In the genomic region with DNA sequence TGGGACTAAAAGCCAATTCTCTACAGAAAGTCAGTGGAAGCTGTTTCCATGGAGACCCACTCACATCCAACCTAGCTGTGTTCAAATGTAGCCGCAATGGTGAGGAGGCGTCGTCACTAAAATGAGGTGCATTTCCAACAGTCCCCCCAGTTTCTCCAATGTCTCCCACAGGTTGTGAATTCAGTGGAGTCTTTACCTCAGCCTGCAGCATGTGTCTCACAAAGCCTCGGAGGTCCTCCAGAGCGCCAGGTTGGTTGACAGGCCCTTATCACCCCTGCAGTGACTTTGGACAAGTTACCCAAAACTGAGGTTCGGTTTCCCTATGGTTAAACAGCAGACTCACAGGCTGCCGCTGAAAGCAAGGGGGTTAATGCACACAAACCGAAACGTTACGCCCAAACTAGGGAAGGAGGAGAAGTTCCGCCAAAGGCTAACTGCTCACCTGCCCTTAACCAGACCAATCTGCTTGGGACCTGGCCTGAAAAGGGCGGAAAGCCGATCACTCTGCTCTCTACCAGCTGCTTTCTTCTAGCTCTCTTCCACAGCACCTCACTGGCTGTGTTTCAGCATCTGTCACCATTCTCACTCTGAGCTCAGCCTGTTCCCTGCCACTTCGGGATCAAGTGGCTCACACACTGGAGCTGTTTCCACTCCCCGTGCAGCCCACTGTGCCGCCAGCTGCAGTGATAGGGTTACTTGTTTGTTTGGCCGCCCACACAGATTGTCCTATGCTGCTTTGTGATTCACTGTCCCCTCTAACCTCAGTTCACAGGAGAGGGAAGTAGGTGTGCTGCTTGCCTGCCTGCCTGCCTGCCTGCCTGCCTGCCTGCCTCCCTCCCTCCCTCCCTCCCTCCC, we compare ENCODE assay signal across 12 mouse cellular contexts. TPM values are rescaled to one million over a fixed set of nuclear protein-coding genes. Genes with fewer than 3 reads are reported as not detected.
DNase-seq lines count a peak whose midpoint lies in the region; ATAC-seq and TF ChIP-seq lines count a peak whose summit lies in the region.
"Had no signal": no experiment of that assay in that cellular context is flagged by ENCODE, and none has a peak within 500 bp of the region (broad histone marks: within the 10 kb centered on the region; RNA-seq: fewer than 3 reads in every experiment).

No protein-coding gene starts in this region.

- H3K27me3 ChIP-seq in kidney, embryonic 14.5 days (ENCODE audit: control insufficient read depth, insufficient read depth, low read length) = peaks cover 2% of the 10 kb centered on the region
- H3K27me3 ChIP-seq in embryonic facial prominence, embryonic 14.5 days (replicated peaks; ENCODE audit: control insufficient read depth, insufficient read depth, low read length) = peaks cover 26% of the 10 kb centered on the region
- H3K27me3 ChIP-seq in liver, embryonic 12.5 days (replicated peaks) = peaks cover 64% of the 10 kb centered on the region

- 0 out of 2 replicates have a peak overlapping the region, but pooled peaks have one; percentile 4 for H3K4me2 ChIP-seq in kidney, embryonic 14.5 days (replicated peaks; ENCODE audit: low read depth, low read length)
- no peak overlapping the region for H3K4me2 ChIP-seq in embryonic facial prominence, embryonic 14.5 days (ENCODE audit: low read depth, low read length)
- H3K4me2 ChIP-seq in liver, embryonic 12.5 days = peak overlapping the region; percentile 18; the same call in 1 of the 2 replicates
- H3K4me2 ChIP-seq: forebrain, embryonic 13.5 days had no signal

- H3K4me1 ChIP-seq in kidney, embryonic 14.5 days (ENCODE audit: control insufficient read depth, insufficient read depth, low read length) = peaks cover 8% of the 10 kb centered on the region; the same call in 1 of the 2 replicates
- H3K4me1 ChIP-seq in ES-E14 (ENCODE audit: control insufficient read depth in 2 of 2, insufficient read depth in 2 of 2, low read length in 2 of 2, poor library complexity in 1 of 2) = peaks cover 0 to 2% of the 10 kb centered on the region in 2 experiments; a peak in 2 of 4 replicates
- peaks cover 14% of the 10 kb centered on the region; the same call in 1 of the 2 replicates for H3K4me1 ChIP-seq in embryonic facial prominence, embryonic 14.5 days (ENCODE audit: control insufficient read depth, insufficient read depth, low read length)
- H3K4me1 ChIP-seq in liver, embryonic 12.5 days = peaks cover 13% of the 10 kb centered on the region

- no peaks in the 10 kb centered on the region for H3K36me3 ChIP-seq in kidney, embryonic 14.5 days (ENCODE audit: control insufficient read depth, insufficient read depth, low read length)
- no peaks in the 10 kb centered on the region for H3K36me3 ChIP-seq in ES-E14 (ENCODE audit: control insufficient read depth, insufficient read depth, low read length, poor library complexity, severe bottlenecking)
- H3K36me3 ChIP-seq in embryonic facial prominence, embryonic 14.5 days (ENCODE audit: control insufficient read depth, insufficient read depth, low read length) = no peaks in the 10 kb centered on the region
- H3K36me3 ChIP-seq in liver, embryonic 12.5 days = no peaks in the 10 kb centered on the region
- H3K36me3 ChIP-seq: neural tube, embryonic 13.5 days had no signal

- no peaks in the 10 kb centered on the region for H3K9me3 ChIP-seq in kidney, embryonic 14.5 days (ENCODE audit: control insufficient read depth, low read length)
- no peaks in the 10 kb centered on the region for H3K9me3 ChIP-seq in ES-E14 (ENCODE audit: control insufficient read depth, insufficient read depth, low read depth, low read length)
- no peaks in the 10 kb centered on the region for H3K9me3 ChIP-seq in embryonic facial prominence, embryonic 14.5 days (ENCODE audit: control insufficient read depth, low read length)
- no peaks in the 10 kb centered on the region for H3K9me3 ChIP-seq in liver, embryonic 12.5 days (replicated peaks)
- H3K9me3 ChIP-seq: forebrain, embryonic 13.5 days; neural tube, embryonic 13.5 days had no signal

- no peak overlapping the region for H3K27ac ChIP-seq in kidney, embryonic 14.5 days (ENCODE audit: low read depth, low read length)
- no peak overlapping the region for H3K27ac ChIP-seq in ES-E14 (ENCODE audit: insufficient read depth, low read depth, low read length, poor library complexity, severe bottlenecking)
- no peak overlapping the region for H3K27ac ChIP-seq in embryonic facial prominence, embryonic 14.5 days (replicated peaks; ENCODE audit: low read depth, low read length)
- H3K27ac ChIP-seq in liver, embryonic 12.5 days = no peak overlapping the region
- H3K27ac ChIP-seq: forebrain, embryonic 13.5 days; macrophage; neural tube, embryonic 13.5 days had no signal

- no peak overlapping the region for H3K9ac ChIP-seq in kidney, embryonic 14.5 days (ENCODE audit: low read depth, low read length)
- no peak overlapping the region; the same call in 1 of the 2 replicates for H3K9ac ChIP-seq in ES-E14 (ENCODE audit: insufficient read depth, low read depth, low read length, poor library complexity, severe bottlenecking)
- no peak overlapping the region for H3K9ac ChIP-seq in embryonic facial prominence, embryonic 14.5 days (ENCODE audit: low read depth, low read length)
- no peak overlapping the region for H3K9ac ChIP-seq in liver, embryonic 12.5 days
- H3K9ac ChIP-seq: forebrain, embryonic 13.5 days; neural tube, embryonic 13.5 days had no signal

- in situ Hi-C loops in ES-E14 (cut with MboI; ENCODE audit: low sequenced_read_pairs in 2 of 2, unreplicated experiment in 2 of 2) = no loop called here

- no peak overlapping the region for H3K4me3 ChIP-seq in kidney, embryonic 14.5 days (ENCODE audit: low read length)
- H3K4me3 ChIP-seq in ES-E14 (ENCODE audit: insufficient read depth in 1 of 2, low read depth in 1 of 2, low read length in 2 of 2, poor library complexity in 1 of 2, severe bottlenecking in 1 of 2) = peak overlapping the region; percentile 33 to 59; a peak in 3 of 4 replicates
- no peak overlapping the region for H3K4me3 ChIP-seq in embryonic facial prominence, embryonic 14.5 days (ENCODE audit: low read depth, low read length)
- H3K4me3 ChIP-seq in liver, embryonic 12.5 days = no peak overlapping the region
- H3K4me3 ChIP-seq: forebrain, embryonic 13.5 days; neural tube, embryonic 13.5 days had no signal

- WGBS in kidney, embryonic 14.5 days = 24% methylated on average over 17 of the region's 17 CpGs
- WGBS in embryonic facial prominence, embryonic 14.5 days = 24% methylated on average over 17 of the region's 17 CpGs
- WGBS in liver, embryonic 12.5 days (ENCODE audit: insufficient replicate concordance) = 22% methylated on average over 17 of the region's 17 CpGs

- ATAC-seq in kidney, embryonic 14.5 days (ENCODE audit: low FRiP score, low TSS enrichment) = peak; percentile 39
- ATAC-seq in embryonic facial prominence, embryonic 14.5 days (ENCODE audit: low read depth) = no peak
- ATAC-seq in liver, embryonic 12.5 days = no peak
- ATAC-seq: forebrain, embryonic 13.5 days had no signal

- no peak for DNase-seq in kidney, postnatal 4 days
- no peak for DNase-seq in ES-E14 (ENCODE audit: low read depth, low spot score)
- DNase-seq in embryonic facial prominence, embryonic 14.5 days (ENCODE audit: low spot score) = peak; percentile 40
- no peak for DNase-seq in thymus, adult 18-20 months
- no peak for DNase-seq in thymus, postnatal 10 days (ENCODE audit: low spot score in 2 of 2)
- DNase-seq: cerebellum, adult 11 months had no signal

TF ChIP-seq in ES-E14, 5 proteins besides CTCF, POLR2A, EP300 and RAD21:
- TF ChIP-seq CHD2 (IDR thresholded peaks at IDR 0.05; ENCODE audit: low read depth, low read length) = no peak

RNA-seq across cellular contexts. Expression of gene Abhd6, which starts 1.6 kb away (rescaled TPM):
- 25.4 and 25.7 TPM in 2 replicates for polyA plus RNA-seq in kidney, embryonic 14.5 days (2014; fragmentation: Nextera tagmentation; extraction: Ambion mirVana)
- 11.7 and 15.4 TPM in 2 replicates for total RNA-seq in ES-E14 (2012; rRNA removed)
- 20.0 and 20.3 TPM in 2 replicates for polyA plus RNA-seq in embryonic facial prominence, embryonic 14.5 days (2014; fragmentation: Nextera tagmentation; extraction: Ambion mirVana)
- polyA plus RNA-seq in liver, embryonic 12.5 days (2016; fragmentation: Nextera tagmentation; extraction: Ambion mirVana) = 8.2 and 10.6 TPM in 2 replicates

RNA-seq across cellular contexts. Expression of gene Dnase1l3, which starts 6.7 kb away (rescaled TPM):
- 0.14 and 0.31 TPM in 2 replicates for polyA plus RNA-seq in kidney, embryonic 14.5 days (2014; fragmentation: Nextera tagmentation; extraction: Ambion mirVana)
- total RNA-seq in ES-E14 (2012; rRNA removed) = 0.09 TPM in 1 of 2 replicates, not detected in the other
- polyA plus RNA-seq in embryonic facial prominence, embryonic 14.5 days (2014; fragmentation: Nextera tagmentation; extraction: Ambion mirVana) = 0.62 and 0.89 TPM in 2 replicates
- 0.72 and 0.79 TPM in 2 replicates for polyA plus RNA-seq in liver, embryonic 12.5 days (2016; fragmentation: Nextera tagmentation; extraction: Ambion mirVana)

RNA-seq across cellular contexts. Expression of gene Gm45521, which starts 44.0 kb away (rescaled TPM):
- not detected in 2 replicates for polyA plus RNA-seq in kidney, embryonic 14.5 days (2014; fragmentation: Nextera tagmentation; extraction: Ambion mirVana)
- 1.0 and 4.0 TPM in 2 replicates for total RNA-seq in ES-E14 (2012; rRNA removed)
- not detected in 2 replicates for polyA plus RNA-seq in embryonic facial prominence, embryonic 14.5 days (2014; fragmentation: Nextera tagmentation; extraction: Ambion mirVana)
- not detected in 2 replicates for polyA plus RNA-seq in liver, embryonic 12.5 days (2016; fragmentation: Nextera tagmentation; extraction: Ambion mirVana)
- polyA plus RNA-seq: forebrain, embryonic 13.5 days; macrophage; stomach, embryonic 14.5 days had no signal

Comparison
In these comparisons a context has a peak if more than half of its experiments do, and no peak if none do; other contexts are left out.
1. H3K4me3 ChIP-seq: peak in ES-E14 (2 of 2); none in kidney, embryonic 14.5 days (single experiment), embryonic facial prominence, embryonic 14.5 days (single experiment) and liver, embryonic 12.5 days (single experiment).